Mouse (Mus musculus): ENCODE results near the gene Slc37a1. TPM values are rescaled to one million over a fixed set of nuclear protein-coding genes. Genes with fewer than 3 reads are reported as not detected.

The Slc37a1 gene
- polyA plus RNA-seq, 1 experiment, result not detected

GRCm38 (mm10) chr17:31355792-31356502 lies 69.4 kb downstream of the Slc37a1 start:
- Histone ChIP-seq H3K4me3 (ENCODE audit: insufficient read depth, low read depth, low read length) (no peak overlapping the region), H3K27ac (ENCODE audit: insufficient read depth, low read depth, low read length) (peak overlapping the region; percentile 76), H3K4me1 (ENCODE audit: control insufficient read depth, insufficient read depth, low read length) (peaks cover 26% of the 10 kb centered on the region)
- TF ChIP-seq CTCF (IDR thresholded peaks at IDR 0.05; ENCODE audit: insufficient read depth, low read depth, low read length) (no peak), POLR2A (IDR thresholded peaks at IDR 0.05; ENCODE audit: insufficient read depth, low read depth, low read length) (no peak)
- WGBS, result 26% methylated on average over 8 of the region's 8 CpGs

GRCm38 (mm10) chr17:31360582-31360981 lies 74.0 kb downstream of the Slc37a1 start:
- WGBS, result 51% methylated on average over 13 of the region's 13 CpGs
- Histone ChIP-seq H3K4me3 (ENCODE audit: insufficient read depth, low read depth, low read length) (no peak overlapping the region), H3K27ac (ENCODE audit: insufficient read depth, low read depth, low read length) (no peak overlapping the region), H3K4me1 (ENCODE audit: control insufficient read depth, insufficient read depth, low read length) (peaks cover 13% of the 10 kb centered on the region)
- TF ChIP-seq CTCF (IDR thresholded peaks at IDR 0.05; ENCODE audit: insufficient read depth, low read depth, low read length) (no peak), POLR2A (IDR thresholded peaks at IDR 0.05; ENCODE audit: insufficient read depth, low read depth, low read length) (no peak)

GRCm38 (mm10) chr17:31365586-31366166 lies 79.1 kb downstream of the Slc37a1 start:
- Histone ChIP-seq H3K4me1 (ENCODE audit: control insufficient read depth, insufficient read depth, low read length) (peaks cover 1% of the 10 kb centered on the region), H3K4me3 (ENCODE audit: insufficient read depth, low read depth, low read length) (no peak overlapping the region), H3K27ac (ENCODE audit: insufficient read depth, low read depth, low read length) (no peak overlapping the region)
- TF ChIP-seq POLR2A (IDR thresholded peaks at IDR 0.05; ENCODE audit: insufficient read depth, low read depth, low read length), result no peak
- no peak for TF ChIP-seq CTCF (IDR thresholded peaks at IDR 0.05; ENCODE audit: insufficient read depth, low read depth, low read length)
- WGBS, result 51% methylated on average over 5 of the region's 5 CpGs

DNA sequence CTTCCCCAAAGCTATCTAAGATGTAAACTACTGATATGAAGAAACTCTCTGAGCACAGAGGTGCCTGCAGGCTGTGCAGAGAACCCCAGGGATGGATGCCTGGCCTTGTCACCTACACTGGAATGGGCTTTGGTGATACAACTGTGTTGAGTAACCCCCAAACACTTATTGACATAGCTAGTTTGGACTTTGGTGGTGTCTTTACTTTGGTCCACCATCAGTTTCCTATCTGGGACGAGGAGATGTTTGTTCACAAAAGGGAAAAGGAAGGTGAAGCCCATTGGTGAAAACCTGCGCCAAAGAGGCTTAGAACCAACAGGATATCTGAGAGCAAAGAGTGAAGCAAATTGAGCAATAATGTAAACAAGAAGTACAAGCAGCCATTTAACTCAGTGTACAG lies 83.6 kb downstream of the Slc37a1 start:
- no peak for TF ChIP-seq POLR2A (IDR thresholded peaks at IDR 0.05; ENCODE audit: insufficient read depth, low read depth, low read length)
- Histone ChIP-seq H3K4me3 (ENCODE audit: insufficient read depth, low read depth, low read length) (no peak overlapping the region), H3K4me1 (ENCODE audit: control insufficient read depth, insufficient read depth, low read length) (no peaks in the 10 kb centered on the region), H3K27ac (ENCODE audit: insufficient read depth, low read depth, low read length) (no peak overlapping the region)
- WGBS, result 88% methylated on average over 2 of the region's 2 CpGs

DNA sequence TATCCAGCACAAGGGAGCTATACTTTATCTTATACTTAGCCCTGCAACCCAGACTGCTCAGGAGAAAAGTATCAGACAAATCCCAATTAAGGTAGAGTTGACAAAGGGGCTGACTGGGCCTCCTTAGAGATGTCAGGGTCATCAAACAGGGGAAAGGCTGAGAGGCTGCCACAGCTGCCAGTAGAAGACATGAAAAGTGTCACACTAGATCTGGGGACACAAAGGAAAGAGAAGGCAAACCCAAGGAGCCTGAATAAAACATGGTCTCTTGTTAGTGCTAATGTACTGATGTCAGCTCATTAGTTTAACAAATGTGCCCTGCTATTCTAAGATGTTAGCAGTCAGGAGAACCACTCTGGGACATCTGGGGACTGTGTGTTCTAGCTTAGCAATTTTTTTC lies 84.3 kb downstream of the Slc37a1 start:
- Histone ChIP-seq H3K4me1 (ENCODE audit: control insufficient read depth, insufficient read depth, low read length) (no peaks in the 10 kb centered on the region), H3K27ac (ENCODE audit: insufficient read depth, low read depth, low read length) (no peak overlapping the region), H3K4me3 (ENCODE audit: insufficient read depth, low read depth, low read length) (no peak overlapping the region)
- TF ChIP-seq POLR2A (IDR thresholded peaks at IDR 0.05; ENCODE audit: insufficient read depth, low read depth, low read length), result no peak
- no peak for TF ChIP-seq CTCF (IDR thresholded peaks at IDR 0.05; ENCODE audit: insufficient read depth, low read depth, low read length)

DNA sequence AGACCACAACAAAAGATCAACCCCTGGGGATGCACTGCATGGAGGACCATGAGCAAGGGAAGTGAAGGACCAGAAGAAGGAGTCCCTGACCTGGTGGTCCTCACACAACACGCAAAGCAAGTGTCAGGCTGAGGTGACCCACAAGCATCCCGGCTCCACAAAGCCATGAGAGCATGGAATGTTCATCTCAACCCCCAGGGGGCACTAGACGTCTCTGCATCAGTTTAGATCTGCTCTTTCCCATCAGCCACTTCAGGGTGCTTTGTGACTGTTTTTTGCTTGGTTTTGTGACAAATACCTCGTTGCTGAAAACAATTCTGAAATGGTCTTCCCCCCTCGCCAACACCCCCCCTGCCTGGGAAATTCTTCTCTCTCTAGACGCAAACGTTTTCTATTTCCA lies 91.4 kb downstream of the Slc37a1 start:
- Histone ChIP-seq H3K4me3 (ENCODE audit: insufficient read depth, low read depth, low read length) (peak overlapping the region; percentile 23), H3K27ac (ENCODE audit: insufficient read depth, low read depth, low read length) (0 out of 2 replicates have a peak overlapping the region, but pooled peaks have one; percentile 14), H3K4me1 (ENCODE audit: control insufficient read depth, insufficient read depth, low read length) (peaks cover 6% of the 10 kb centered on the region)
- 5% methylated on average over 7 of the region's 7 CpGs for WGBS
- TF ChIP-seq CTCF (IDR thresholded peaks at IDR 0.05; ENCODE audit: insufficient read depth, low read depth, low read length) (peak; percentile 42; the same call in 1 of the 2 replicates), POLR2A (IDR thresholded peaks at IDR 0.05; ENCODE audit: insufficient read depth, low read depth, low read length) (no peak)

DNA sequence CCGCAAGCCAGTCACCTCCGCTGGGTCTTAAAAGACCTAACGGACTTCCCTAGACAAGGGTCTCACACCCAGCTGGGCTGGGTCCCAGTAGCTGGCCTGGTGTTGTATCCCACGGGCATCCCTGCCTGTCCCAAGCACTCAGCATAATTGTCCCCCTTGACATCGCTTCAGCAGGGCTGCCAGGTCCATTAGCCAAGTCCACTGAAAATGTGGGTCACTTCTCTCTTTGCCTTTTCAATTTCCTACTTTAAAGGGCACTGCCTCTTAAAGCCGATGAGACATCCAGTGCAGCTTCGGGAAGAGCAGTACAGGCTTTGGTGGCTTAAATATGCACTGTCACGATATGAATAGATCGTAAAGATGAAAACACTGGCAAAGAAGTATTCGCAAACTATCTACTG lies 91.8 kb downstream of the Slc37a1 start:
- TF ChIP-seq POLR2A (IDR thresholded peaks at IDR 0.05; ENCODE audit: insufficient read depth, low read depth, low read length) (no peak), CTCF (IDR thresholded peaks at IDR 0.05; ENCODE audit: insufficient read depth, low read depth, low read length) (no peak)
- 24% methylated on average over 10 of the region's 10 CpGs for WGBS
- H3K4me3 ChIP-seq (ENCODE audit: insufficient read depth, low read depth, low read length), result peak overlapping the region; percentile 23
- 0 out of 2 replicates have a peak overlapping the region, but pooled peaks have one; percentile 14 for H3K27ac ChIP-seq (ENCODE audit: insufficient read depth, low read depth, low read length)
- H3K4me1 ChIP-seq (ENCODE audit: control insufficient read depth, insufficient read depth, low read length), result peaks cover 6% of the 10 kb centered on the region

DNA sequence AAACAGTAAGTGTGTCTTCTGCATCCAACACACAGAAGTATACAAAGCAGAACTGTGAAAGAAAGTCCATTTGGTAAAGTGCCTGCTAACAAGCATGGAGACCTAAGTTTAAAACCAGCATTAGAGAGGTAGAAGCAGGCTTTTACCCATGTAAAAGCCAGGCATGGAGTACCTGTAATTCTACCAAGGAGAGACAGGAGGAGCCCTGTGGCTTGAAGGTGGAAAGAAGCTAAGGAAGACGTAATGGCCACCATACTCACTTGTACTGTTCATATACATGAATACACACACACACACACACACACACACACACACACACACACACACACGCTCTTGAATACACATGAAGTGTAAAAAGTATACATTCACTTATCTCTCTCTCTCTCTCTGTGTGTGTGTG lies 92.5 kb downstream of the Slc37a1 start:
- TF ChIP-seq POLR2A (IDR thresholded peaks at IDR 0.05; ENCODE audit: insufficient read depth, low read depth, low read length) (no peak), CTCF (IDR thresholded peaks at IDR 0.05; ENCODE audit: insufficient read depth, low read depth, low read length) (no peak)
- Histone ChIP-seq H3K27ac (ENCODE audit: insufficient read depth, low read depth, low read length) (no peak overlapping the region), H3K4me1 (ENCODE audit: control insufficient read depth, insufficient read depth, low read length) (peaks cover 6% of the 10 kb centered on the region), H3K4me3 (ENCODE audit: insufficient read depth, low read depth, low read length) (no peak overlapping the region)
- WGBS, result 91% methylated on average over 2 of the region's 2 CpGs

DNA sequence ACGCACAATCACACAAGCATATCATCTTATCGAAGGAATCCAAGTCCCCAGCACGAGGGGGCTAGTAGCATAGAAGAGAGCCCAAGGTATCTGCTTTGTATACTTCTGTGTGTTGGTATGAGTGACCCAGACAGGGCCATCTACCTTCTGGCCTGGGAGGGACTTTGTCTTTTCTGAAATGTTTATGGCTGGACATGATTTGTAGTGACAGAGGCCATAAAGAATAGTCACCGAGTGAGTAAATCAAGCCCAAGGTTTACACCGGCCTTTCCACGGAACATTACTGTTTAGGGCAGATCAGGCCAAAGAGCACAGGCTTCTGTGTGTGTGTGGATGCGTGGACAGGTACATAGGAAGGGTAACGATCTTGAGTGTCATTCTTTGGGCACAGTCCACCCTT lies 93.3 kb downstream of the Slc37a1 start:
- no peak for TF ChIP-seq CTCF (IDR thresholded peaks at IDR 0.05; ENCODE audit: insufficient read depth, low read depth, low read length)
- Histone ChIP-seq H3K27ac (ENCODE audit: insufficient read depth, low read depth, low read length) (no peak overlapping the region), H3K4me3 (ENCODE audit: insufficient read depth, low read depth, low read length) (no peak overlapping the region), H3K4me1 (ENCODE audit: control insufficient read depth, insufficient read depth, low read length) (peaks cover 10% of the 10 kb centered on the region)
- 96% methylated on average over 8 of the region's 8 CpGs for WGBS
